Mouse (Mus musculus): Measurements from ENCODE around the gene Slc41a3. TPM values are rescaled to one million over a fixed set of nuclear protein-coding genes. Genes with fewer than 3 reads are reported as not detected.

Slc41a3 gene
- total RNA-seq, 2 experiments from 2014 or later = 4.4 to 6.0 TPM

- intact Hi-C loops (cut with DNase I) = no loop called here
- no peak for DNase-seq (ENCODE audit: low spot score in 2 of 2)
These were observed 9.6 kb upstream of the Slc41a3 start for GRCm38 (mm10) chr6:90594972-90595371.

DNA sequence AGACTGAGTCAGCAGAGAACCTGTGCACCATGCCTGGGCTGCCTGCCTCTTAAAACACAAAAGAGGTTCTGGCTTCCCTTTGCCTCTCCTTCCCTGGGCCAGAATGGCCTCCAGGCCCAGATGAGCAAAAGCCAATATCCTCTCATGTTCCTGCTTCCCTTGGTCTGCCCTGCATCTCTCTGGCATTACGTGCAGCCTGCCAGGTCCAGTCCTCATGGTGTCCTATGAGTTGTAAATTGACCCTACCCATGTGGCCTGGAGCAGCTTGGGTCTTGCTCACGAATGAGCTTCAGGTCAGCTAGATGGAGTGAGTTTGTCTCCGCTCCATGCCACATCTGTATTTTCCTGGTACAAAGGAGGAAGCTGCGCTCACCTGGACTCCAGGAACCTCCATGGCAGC lies 7.5 kb upstream of the Slc41a3 start:
- intact Hi-C loops (cut with DNase I) = no loop called here
- DNase-seq (ENCODE audit: low spot score in 2 of 2) = no peak

DNA sequence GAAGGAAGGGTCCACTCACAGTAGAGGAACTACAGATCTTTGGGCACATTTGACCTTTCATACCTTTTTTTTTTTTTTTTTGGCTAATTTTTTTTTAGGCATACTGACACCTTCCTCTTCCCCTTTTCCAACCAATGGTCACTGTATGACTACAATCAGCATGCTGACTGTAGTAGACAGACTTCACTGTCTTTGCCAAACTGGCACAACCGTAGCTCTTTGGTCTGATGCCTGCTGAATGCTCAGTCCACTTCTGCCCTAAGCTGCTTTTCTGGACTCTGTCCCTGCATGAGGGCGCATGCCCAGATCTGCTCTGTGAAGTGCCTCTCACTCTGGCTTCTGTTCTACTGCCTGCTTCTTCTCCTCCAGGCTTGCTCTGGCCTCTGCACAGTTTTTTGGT lies 6.9 kb upstream of the Slc41a3 start:
- intact Hi-C loops (cut with DNase I) = no loop called here
- DNase-seq (ENCODE audit: low spot score in 2 of 2) = no peak

DNA sequence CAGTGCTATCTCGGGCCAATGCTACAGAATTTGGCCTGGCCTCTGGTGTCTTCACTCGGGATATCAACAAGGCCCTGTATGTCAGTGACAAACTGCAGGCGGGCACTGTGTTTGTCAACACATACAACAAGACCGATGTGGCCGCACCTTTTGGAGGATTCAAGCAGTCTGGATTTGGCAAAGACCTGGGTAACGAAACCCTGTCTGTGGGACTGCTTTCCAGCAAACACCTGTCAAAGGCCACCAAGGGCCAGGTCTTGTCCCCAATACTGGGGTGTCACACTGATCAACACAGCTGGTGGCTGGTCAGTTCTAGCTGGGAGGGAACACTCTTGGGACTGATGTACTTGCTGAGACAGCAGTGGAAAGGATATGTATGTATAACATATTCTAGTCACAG lies 6.3 kb upstream of the Slc41a3 start:
- intact Hi-C loops (cut with DNase I) = no loop called here

DNA sequence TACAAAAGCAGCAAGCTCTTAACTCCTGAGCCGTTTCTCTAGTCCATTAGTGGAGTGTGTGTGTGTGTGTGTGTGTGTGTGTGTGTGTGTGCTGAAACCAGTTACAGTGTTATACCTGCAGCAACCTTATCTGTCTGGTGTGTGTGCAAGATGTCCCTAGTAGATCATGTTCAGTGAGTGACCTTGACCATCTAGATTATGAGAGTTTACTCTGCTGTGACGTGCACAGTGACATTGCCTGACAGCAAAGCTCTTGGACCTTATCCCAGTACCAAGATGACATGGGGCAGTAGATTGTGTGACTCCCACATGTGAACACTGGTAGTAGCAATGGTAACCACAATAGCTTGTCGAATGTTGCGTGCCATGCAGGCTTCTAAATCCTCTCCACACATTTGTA lies 4.2 kb upstream of the Slc41a3 start:
- intact Hi-C loops (cut with DNase I) = no loop called here
- DNase-seq (ENCODE audit: low spot score in 2 of 2) = no peak

More for the DNA sequence above, 6.3 kb upstream of the Slc41a3 start:
- DNase-seq (ENCODE audit: low spot score in 2 of 2) = no peak

DNA sequence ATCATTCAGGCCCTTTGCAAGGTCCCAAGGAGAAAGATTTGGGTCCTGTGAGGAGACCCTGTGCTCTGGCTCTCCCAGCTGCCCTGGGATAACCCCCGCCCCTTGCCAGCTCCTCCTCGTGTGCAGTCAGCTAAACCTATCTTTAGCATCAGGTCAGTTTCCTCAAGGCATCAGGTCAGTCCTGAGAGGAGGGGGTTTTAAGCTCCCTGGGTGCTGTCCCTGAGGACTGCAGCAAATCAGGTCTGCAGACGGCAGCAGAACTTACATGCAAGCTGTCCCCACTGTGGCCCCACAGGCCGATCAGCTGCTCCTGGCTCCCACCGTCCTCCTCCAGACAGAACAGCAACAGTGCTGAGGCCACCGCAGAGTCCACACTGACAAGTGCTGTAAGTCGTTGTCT lies 2.8 kb upstream of the Slc41a3 start:
- intact Hi-C loops (cut with DNase I) = no loop called here
- no peak for DNase-seq (ENCODE audit: low spot score in 2 of 2)

DNA sequence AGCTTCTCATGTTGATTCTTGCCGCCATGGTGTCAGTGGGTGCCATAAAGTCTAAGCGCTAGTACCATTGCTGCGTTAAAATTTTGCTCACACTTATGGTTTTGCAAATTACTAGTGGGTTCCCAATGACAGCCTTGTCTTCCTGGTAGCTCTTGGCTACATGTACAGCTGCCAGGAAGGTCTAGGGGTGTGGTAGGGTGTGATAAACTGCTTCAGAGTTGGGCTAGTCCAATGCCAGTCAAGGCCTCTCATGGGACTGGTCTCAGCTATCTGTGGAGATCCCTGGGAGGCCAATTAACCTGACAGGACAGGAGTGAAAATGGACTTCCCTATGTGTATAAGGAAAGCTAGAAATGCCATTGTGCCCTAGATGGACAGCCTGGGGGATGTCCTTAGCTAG lies 2.2 kb upstream of the Slc41a3 start:
- intact Hi-C loops (cut with DNase I) = no loop called here
- DNase-seq (ENCODE audit: low spot score in 2 of 2) = no peak

- no peak for DNase-seq (ENCODE audit: low spot score in 2 of 2)
- intact Hi-C loops (cut with DNase I) = no loop called here
These were observed 1.4 kb upstream of the Slc41a3 start for GRCm38 (mm10) chr6:90603126-90603525.

DNA sequence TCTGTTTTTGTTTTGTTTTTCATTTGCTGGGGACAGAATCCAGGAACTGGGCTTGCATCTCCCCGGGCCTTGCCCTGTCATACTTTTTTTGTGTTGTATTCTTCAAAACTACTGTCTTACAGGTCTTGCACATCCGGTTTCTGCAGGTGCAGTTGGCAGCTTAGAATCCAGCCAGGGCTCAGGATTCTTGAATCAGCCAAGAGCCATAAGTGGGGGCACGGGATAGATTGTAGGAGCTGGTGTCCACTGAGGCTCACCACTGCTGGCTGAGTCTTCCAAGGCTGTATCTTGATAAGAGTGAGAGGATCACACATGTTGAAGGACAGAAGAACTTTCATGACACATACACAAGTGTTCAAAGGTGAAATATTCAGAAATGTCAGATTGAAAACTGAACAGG lies 395 bp upstream of the Slc41a3 start:
- no peak for DNase-seq (ENCODE audit: low spot score in 2 of 2)
- intact Hi-C loops (cut with DNase I) = no loop called here

DNA sequence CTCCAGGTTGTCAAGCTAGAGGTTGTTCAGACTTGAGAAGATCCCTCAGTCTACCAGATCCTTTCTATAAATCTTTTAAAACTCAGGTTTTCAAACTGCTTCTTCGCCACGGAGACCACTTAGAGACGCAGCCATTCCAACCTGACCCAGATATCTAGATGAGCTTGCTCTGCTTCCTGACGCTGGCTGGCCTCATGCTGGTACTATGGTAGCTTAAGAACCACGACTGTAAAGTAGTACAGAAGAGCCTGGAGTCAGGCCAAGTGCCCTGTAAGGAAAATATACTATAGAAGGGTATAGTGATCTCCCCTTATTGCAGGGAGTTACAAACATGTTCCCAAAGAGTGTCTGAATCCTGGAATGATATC lies 757 bp downstream of the Slc41a3 start:
- DNase-seq (ENCODE audit: low spot score in 2 of 2) = no peak
- intact Hi-C loops (cut with DNase I) = no loop called here

- intact Hi-C loops (cut with DNase I) = no loop called here
- peak; percentile 42 to 46 for DNase-seq (ENCODE audit: low spot score in 2 of 2)
These were observed 2.0 kb downstream of the Slc41a3 start for GRCm38 (mm10) chr6:90606538-90606937.

GRCm38 (mm10) chr6:90607196-90607595 lies 2.7 kb downstream of the Slc41a3 start:
- intact Hi-C loops (cut with DNase I) = loop anchor here (1.0 kb wide), 1 partner anchor 121 kb away; no protein-coding TSS in a partner anchor
- DNase-seq (ENCODE audit: low spot score in 2 of 2) = peak; percentile 45 to 49

GRCm38 (mm10) chr6:90608186-90608585 lies 3.7 kb downstream of the Slc41a3 start:
- intact Hi-C loops (cut with DNase I) = no loop called here
- no peak for DNase-seq (ENCODE audit: low spot score in 2 of 2)

DNA sequence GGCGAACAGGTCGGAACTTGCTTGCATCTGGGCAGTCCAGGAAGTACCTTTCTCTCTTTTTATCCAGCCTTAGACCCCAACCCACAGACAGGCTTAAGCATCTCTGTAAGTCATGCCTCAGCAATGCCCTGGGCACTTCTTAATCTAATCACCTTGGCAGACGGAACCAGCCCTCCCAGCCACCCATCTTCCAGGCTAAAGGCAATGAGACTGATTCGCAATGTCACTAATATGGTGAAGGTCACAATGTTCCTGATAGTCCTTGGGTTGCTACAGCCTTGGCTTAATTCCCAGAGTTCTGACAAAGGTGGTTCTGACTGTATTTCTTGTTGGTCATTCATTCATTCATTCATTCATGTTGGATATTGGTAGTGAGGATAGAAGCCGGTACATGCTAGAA lies 5.7 kb downstream of the Slc41a3 start:
- intact Hi-C loops (cut with DNase I) = no loop called here
- no peak for DNase-seq (ENCODE audit: low spot score in 2 of 2)

- DNase-seq (ENCODE audit: low spot score in 2 of 2) = no peak
- intact Hi-C loops (cut with DNase I) = no loop called here
These were observed 8.8 kb downstream of the Slc41a3 start for GRCm38 (mm10) chr6:90613277-90613676.

- no peak for DNase-seq (ENCODE audit: low spot score in 2 of 2)
These were observed 10.8 kb downstream of the Slc41a3 start for GRCm38 (mm10) chr6:90615362-90615761.

DNA sequence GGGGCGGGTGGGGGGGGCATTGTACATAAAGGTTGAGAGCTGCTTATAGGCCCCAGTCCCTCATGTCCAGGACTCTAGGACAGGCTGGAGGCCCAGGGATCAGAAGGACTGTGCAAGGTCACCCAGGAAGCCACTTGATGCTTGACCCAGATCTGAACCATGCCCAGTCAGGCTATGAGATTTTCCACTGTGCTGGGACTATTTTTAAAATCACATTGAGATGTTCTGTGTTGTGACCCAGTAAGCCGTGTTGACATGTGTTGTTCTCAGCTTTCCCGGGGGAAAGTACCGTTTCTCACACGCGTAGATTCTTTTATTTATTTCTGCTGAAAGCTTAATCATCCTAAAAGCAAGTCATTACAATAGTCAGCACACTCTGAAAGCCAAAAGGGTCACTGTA lies 11.5 kb downstream of the Slc41a3 start:
- intact Hi-C loops (cut with DNase I) = no loop called here
- no peak for DNase-seq (ENCODE audit: low spot score in 2 of 2)

More at GRCm38 (mm10) chr6:90615362-90615761, 10.8 kb downstream of the Slc41a3 start:
- intact Hi-C loops (cut with DNase I) = no loop called here

DNA sequence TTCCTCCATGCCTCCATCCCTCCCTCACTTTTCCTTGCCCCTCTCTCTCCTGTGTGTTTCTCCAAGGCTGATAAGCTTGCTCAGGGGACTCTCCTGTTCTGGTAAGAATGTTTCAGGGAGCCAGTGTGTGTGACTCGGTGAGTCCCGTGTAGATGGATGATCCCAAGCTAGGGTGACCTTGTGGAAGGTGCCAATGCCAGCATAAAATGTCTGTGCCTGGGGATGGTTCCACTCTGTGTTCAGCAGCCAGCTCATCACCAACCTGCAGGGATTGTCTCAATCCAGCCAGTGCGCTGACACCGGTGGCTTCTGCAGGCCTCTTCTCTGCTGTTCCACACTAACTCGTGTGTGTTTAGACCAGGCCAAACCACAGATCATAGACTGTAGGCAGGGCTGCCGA lies 12.0 kb downstream of the Slc41a3 start:
- no peak for DNase-seq (ENCODE audit: low spot score in 2 of 2)
- intact Hi-C loops (cut with DNase I) = no loop called here

DNA sequence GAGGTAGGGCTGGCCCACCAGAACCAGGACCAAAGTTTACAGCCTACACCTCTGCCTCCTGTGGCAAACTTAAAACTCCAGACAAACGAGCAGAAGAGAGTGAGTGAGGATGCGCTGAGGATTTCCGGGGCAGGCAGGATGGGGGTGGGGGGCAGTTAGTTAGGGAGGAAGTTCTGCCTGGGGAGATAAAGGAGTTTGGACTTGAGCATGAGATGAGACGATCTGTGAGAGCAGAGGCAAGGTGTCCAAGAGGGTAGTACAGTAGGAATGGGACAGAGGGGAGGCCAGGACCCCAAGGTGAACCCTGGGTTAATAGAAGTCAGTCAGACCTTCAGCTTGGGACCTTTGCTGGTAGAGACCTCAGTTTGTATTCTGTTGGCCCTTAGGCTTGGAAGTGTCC lies 13.7 kb downstream of the Slc41a3 start:
- no peak for DNase-seq (ENCODE audit: low spot score in 2 of 2)
- intact Hi-C loops (cut with DNase I) = no loop called here

DNA sequence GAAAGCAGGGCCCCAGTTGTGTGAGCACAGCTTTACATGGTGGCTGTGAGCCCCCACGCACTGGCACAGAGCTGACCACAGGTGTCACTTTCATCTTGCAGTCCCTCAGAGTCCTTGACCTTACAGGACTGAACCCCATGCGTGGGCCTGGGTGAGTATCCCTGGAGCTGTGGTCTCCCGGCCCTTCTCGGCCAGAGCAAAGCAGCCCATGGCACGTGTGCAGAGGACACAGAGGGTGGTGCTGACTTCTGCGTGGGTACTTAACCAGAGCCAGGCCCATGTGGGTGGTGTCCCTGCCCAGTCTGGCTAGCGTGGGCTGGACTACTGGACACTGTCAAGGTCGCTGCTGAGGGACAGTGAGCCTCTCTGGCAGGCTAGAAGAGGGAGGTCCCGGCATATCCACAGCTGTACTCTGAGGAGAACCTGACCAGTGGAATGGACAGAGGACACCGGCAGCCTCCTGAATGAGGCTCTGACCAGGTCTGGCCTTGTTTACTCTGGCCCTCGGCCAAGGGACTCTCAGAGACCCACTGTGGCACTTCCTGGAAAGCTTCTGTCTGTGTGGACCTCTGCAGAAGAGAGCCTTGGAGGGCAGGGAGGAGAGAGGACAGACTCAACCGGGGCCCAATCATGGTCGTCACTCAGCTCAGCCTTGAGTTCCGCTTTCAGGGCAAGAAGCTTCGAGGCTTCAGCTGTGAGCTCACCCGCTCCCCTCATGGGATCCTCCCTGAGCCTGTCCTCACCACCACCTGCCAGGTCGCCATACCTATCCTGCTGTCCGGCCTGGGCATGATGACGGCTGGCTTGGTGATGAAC lies 14.5 kb downstream of the Slc41a3 start:
- intact Hi-C loops (cut with DNase I) = no loop called here
- DNase-seq (ENCODE audit: low spot score in 2 of 2) = no peak

DNA sequence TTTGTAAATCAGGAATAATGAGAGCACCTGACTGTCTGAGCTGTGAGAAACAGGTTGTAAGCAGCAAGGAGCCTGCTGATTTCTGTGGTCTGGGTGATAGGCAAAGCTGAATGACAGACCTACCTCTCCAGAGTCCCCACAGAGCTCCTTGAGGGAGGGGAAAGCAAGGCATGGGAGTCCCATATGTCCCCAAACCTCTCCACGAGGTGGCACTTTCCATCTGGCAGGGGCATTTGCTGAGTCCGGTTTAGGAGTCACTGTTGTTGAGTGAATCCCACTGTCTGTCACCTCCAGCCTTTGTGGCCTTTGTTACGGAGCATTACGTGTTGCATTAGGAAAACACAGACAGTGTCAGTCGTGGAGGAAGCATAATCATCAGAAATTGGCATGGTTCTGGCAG lies 15.4 kb downstream of the Slc41a3 start:
- no peak for DNase-seq (ENCODE audit: low spot score in 2 of 2)
- intact Hi-C loops (cut with DNase I) = no loop called here
